Mouse (Mus musculus) CH12.LX (cell line): Measurements from ENCODE around the gene Adamts6. TPM values are rescaled to one million over a fixed set of nuclear protein-coding genes. Genes with fewer than 3 reads are reported as not detected.

Experiments
- DNase-seq: peaks from one replicate; pipeline ENCODE4 v3.0.0-alpha.2; 2013; ENCODE audit errors: extremely low read depth
- H3K27ac ChIP-seq: 2 replicates; pipeline ENCODE4 v1.5.1; 2012; ENCODE audit warnings: low read depth, mild to moderate bottlenecking, control low read depth, moderate library complexity; ENCODE audit not compliant: insufficient read depth
- H3K27me3 ChIP-seq: replicated peaks from 2 replicates; pipeline ENCODE3; 2012; ENCODE audit warnings: inconsistent platforms
- H3K36me3 ChIP-seq, 2 experiments: replicated peaks in 1 of 2; 2 replicates each; pipeline versions ENCODE3 to v1.6.1; 2012; ENCODE audit warnings: inconsistent platforms in 1 of 2, low read length in 1 of 2, mild to moderate bottlenecking in 1 of 2, mixed read lengths in 1 of 2, moderate library complexity in 1 of 2; ENCODE audit not compliant: control insufficient read depth in 1 of 2, insufficient read depth in 1 of 2
- H3K4me1 ChIP-seq, 2 experiments: 2 replicates each; pipeline ENCODE4 v1.6.1; 2012; ENCODE audit warnings: inconsistent platforms in 1 of 2, moderate library complexity in 1 of 2; ENCODE audit not compliant: insufficient read depth in 2 of 2, control insufficient read depth in 1 of 2
- H3K4me2 ChIP-seq: 2 replicates; pipeline ENCODE4 v1.6.1; 2012; ENCODE audit warnings: low read depth, mild to moderate bottlenecking, control low read depth; ENCODE audit not compliant: poor library complexity, insufficient read depth, severe bottlenecking
- H3K4me3 ChIP-seq, 3 experiments: fragments of 150-350 bp in 1 of 3; sonication (generic) in 1 of 3; replicated peaks in 1 of 3; 2 replicates each; pipeline versions ENCODE3 to v1.5.1; 2011 to 2012; ENCODE audit warnings: low read depth in 2 of 3, low read length in 2 of 3, mild to moderate bottlenecking in 2 of 3, moderate library complexity in 2 of 3, control low read depth in 1 of 3, improper control_type of control experiment in 1 of 3, inconsistent platforms in 1 of 3, mixed read lengths in 1 of 3; ENCODE audit not compliant: poor library complexity in 1 of 3
- H3K79me2 ChIP-seq: replicated peaks from 2 replicates; pipeline ENCODE4 v1.6.1; 2012; ENCODE audit warnings: mild to moderate bottlenecking, moderate library complexity; ENCODE audit not compliant: control insufficient read depth, poor library complexity, insufficient read depth, severe bottlenecking; ENCODE audit errors: extremely low read depth
- H3K9ac ChIP-seq: 2 replicates; pipeline ENCODE4 v1.6.1; 2012; ENCODE audit warnings: low read depth, mild to moderate bottlenecking, control low read depth, moderate library complexity; ENCODE audit not compliant: insufficient read depth
- H3K9me3 ChIP-seq: replicated peaks from 2 replicates; pipeline ENCODE3; 2012; ENCODE audit warnings: low read length, inconsistent platforms, mixed read lengths
- BHLHE40 ChIP-seq: IDR thresholded peaks from 2 replicates; pipeline ENCODE4 v1.6.1; 2011; ENCODE audit warnings: mild to moderate bottlenecking, low read depth, low read length, improper control_type of control experiment
- CHD2 ChIP-seq: IDR thresholded peaks from 2 replicates; pipeline ENCODE4 v1.6.1; 2011; ENCODE audit warnings: low read length, improper control_type of control experiment
- CTCF ChIP-seq, 2 experiments: IDR thresholded peaks in 1 of 2; conservative IDR thresholded peaks in 1 of 2; 2 replicates each; pipeline ENCODE4 v1.5.1; 2011 to 2012; ENCODE audit warnings: low read depth in 2 of 2, low read length in 2 of 2, improper control_type of control experiment in 1 of 2, inconsistent platforms in 1 of 2, mild to moderate bottlenecking in 1 of 2, moderate library complexity in 1 of 2
- E2F4 ChIP-seq: IDR thresholded peaks from 2 replicates; pipeline ENCODE4 v1.6.1; 2011; ENCODE audit warnings: low read depth, low read length, improper control_type of control experiment; ENCODE audit not compliant: insufficient replicate concordance
- ELF1 ChIP-seq: IDR thresholded peaks from 2 replicates; pipeline ENCODE4 v1.6.1; 2014; ENCODE audit warnings: low read depth, mild to moderate bottlenecking, inconsistent platforms, low read length, improper control_type of control experiment
- EP300 ChIP-seq: IDR thresholded peaks from 2 replicates; pipeline ENCODE4 v1.6.1; 2011; ENCODE audit warnings: low read length, improper control_type of control experiment
- ETS1 ChIP-seq: conservative IDR thresholded peaks from 2 replicates; pipeline ENCODE4 v1.6.1; 2012; ENCODE audit warnings: low read depth, mild to moderate bottlenecking, inconsistent platforms, low read length, improper control_type of control experiment, moderate library complexity
- GABPA ChIP-seq: IDR thresholded peaks from 2 replicates; pipeline ENCODE4 v1.6.1; 2012; ENCODE audit warnings: low read depth, low read length, improper control_type of control experiment, inconsistent platforms; ENCODE audit not compliant: insufficient replicate concordance
- IRF4 ChIP-seq: IDR thresholded peaks from 2 replicates; pipeline ENCODE4 v1.6.1; 2014; ENCODE audit warnings: low read depth, mild to moderate bottlenecking, inconsistent platforms, low read length, improper control_type of control experiment
- JUN ChIP-seq: IDR thresholded peaks from 2 replicates; pipeline ENCODE4 v1.6.1; 2011; ENCODE audit warnings: low read depth, mild to moderate bottlenecking, low read length, improper control_type of control experiment, moderate library complexity; ENCODE audit not compliant: insufficient read depth
- JUND ChIP-seq: conservative IDR thresholded peaks from 2 replicates; pipeline ENCODE4 v1.6.1; 2011; ENCODE audit warnings: low read depth, low read length, improper control_type of control experiment
- KAT2A ChIP-seq: IDR thresholded peaks from 2 replicates; pipeline ENCODE4 v1.6.1; 2012; ENCODE audit warnings: low read length, improper control_type of control experiment, inconsistent platforms; ENCODE audit not compliant: insufficient replicate concordance
- MAFK ChIP-seq: IDR thresholded peaks from 2 replicates; pipeline ENCODE4 v1.6.1; 2011; ENCODE audit warnings: low read length, improper control_type of control experiment; ENCODE audit not compliant: insufficient replicate concordance
- MAZ ChIP-seq: IDR thresholded peaks from 2 replicates; pipeline ENCODE4 v1.6.1; 2012; ENCODE audit warnings: low read depth, mild to moderate bottlenecking, inconsistent platforms, low read length, improper control_type of control experiment, moderate library complexity
- MXI1 ChIP-seq: IDR thresholded peaks from 2 replicates; pipeline ENCODE4 v1.6.1; 2011; ENCODE audit warnings: mild to moderate bottlenecking, low read depth, low read length, improper control_type of control experiment
- MYC ChIP-seq: IDR thresholded peaks from 2 replicates; pipeline ENCODE4 v1.6.1; 2011; ENCODE audit warnings: low read depth, mild to moderate bottlenecking, improper control_type of control experiment, low read length
- NELFE ChIP-seq: IDR thresholded peaks from 2 replicates; pipeline ENCODE4 v1.6.1; 2011; ENCODE audit warnings: low read depth, low read length, improper control_type of control experiment
- NRF1 ChIP-seq: IDR thresholded peaks from 2 replicates; pipeline ENCODE4 v1.6.1; 2014; ENCODE audit warnings: low read depth, mild to moderate bottlenecking, inconsistent platforms, low read length, improper control_type of control experiment, moderate library complexity
- PAX5 ChIP-seq: IDR thresholded peaks from 2 replicates; pipeline ENCODE4 v1.6.1; 2012; ENCODE audit warnings: low read length, inconsistent platforms, mixed read lengths
- POLR2A ChIP-seq: IDR thresholded peaks from 2 replicates; pipeline ENCODE4 v1.6.1; 2011; ENCODE audit warnings: low read depth, mild to moderate bottlenecking, improper control_type of control experiment, low read length
- POLR2AphosphoS2 ChIP-seq: IDR thresholded peaks from 2 replicates; pipeline ENCODE4 v1.6.1; 2011; ENCODE audit warnings: low read depth, low read length, improper control_type of control experiment
- SIN3A ChIP-seq: IDR thresholded peaks from 2 replicates; pipeline ENCODE4 v1.6.1; 2012; ENCODE audit warnings: low read length, improper control_type of control experiment, inconsistent platforms
- SMC3 ChIP-seq: IDR thresholded peaks from 2 replicates; pipeline ENCODE4 v1.6.1; 2011; ENCODE audit warnings: low read depth, low read length, improper control_type of control experiment
- USF1 ChIP-seq: IDR thresholded peaks from 2 replicates; pipeline ENCODE4 v1.6.1; 2014; ENCODE audit warnings: low read depth, mild to moderate bottlenecking, inconsistent platforms, low read length, improper control_type of control experiment
- USF2 ChIP-seq: conservative IDR thresholded peaks from 2 replicates; pipeline ENCODE4 v1.6.1; 2011; ENCODE audit warnings: low read depth, low read length, improper control_type of control experiment
- ZKSCAN1 ChIP-seq: IDR thresholded peaks from 2 replicates; pipeline ENCODE4 v1.6.1; 2012; ENCODE audit warnings: low read depth, inconsistent platforms, low read length, improper control_type of control experiment, borderline replicate concordance
- ZMIZ1 ChIP-seq: IDR thresholded peaks from 2 replicates; pipeline ENCODE4 v1.6.1; 2012; ENCODE audit warnings: low read depth, mild to moderate bottlenecking, inconsistent platforms, low read length, improper control_type of control experiment
- dilution Hi-C: fragments of 300-500 bp; cut with MboI; formaldehyde crosslinking; loops from 2 replicates; pipeline ENCODE4 v1.14.3; 2020; ENCODE audit warnings: low sequenced_read_pairs; ENCODE audit not compliant: extremely low pct_unique_long_range_greater_than_20kb, extremely low pct_ligation_motif_present
- in situ Hi-C: fragments of 300-500 bp; cut with MboI; formaldehyde crosslinking; loops from 3 replicates; pipeline ENCODE4 v1.14.3; 2019; ENCODE audit warnings: low sequenced_read_pairs, low pct_ligation_motif_present, low pct_unique_long_range_greater_than_20kb, mixed read lengths
- polyA plus RNA-seq: library from polyadenylated mRNA; unstranded; fragments of >175 nt; gene quantifications from 2 replicates; pipeline ENCODE4 v1.2.1, GENCODE M21; 2012; ENCODE audit warnings: low read depth; ENCODE audit not compliant: insufficient read length
- total RNA-seq, 2 experiments: library from RNA; depleted of rRNA; stranded (reverse); fragments of 300-350 nt in 1 of 2; fragments of >200 nt in 1 of 2; gene quantifications; 2 replicates each; pipeline ENCODE4 v1.2.3; 2012 to 2014

Adamts6 gene
- total and polyA plus RNA-seq, 3 experiments: 0.34 to 1.1 (median 0.72) TPM

DNA sequence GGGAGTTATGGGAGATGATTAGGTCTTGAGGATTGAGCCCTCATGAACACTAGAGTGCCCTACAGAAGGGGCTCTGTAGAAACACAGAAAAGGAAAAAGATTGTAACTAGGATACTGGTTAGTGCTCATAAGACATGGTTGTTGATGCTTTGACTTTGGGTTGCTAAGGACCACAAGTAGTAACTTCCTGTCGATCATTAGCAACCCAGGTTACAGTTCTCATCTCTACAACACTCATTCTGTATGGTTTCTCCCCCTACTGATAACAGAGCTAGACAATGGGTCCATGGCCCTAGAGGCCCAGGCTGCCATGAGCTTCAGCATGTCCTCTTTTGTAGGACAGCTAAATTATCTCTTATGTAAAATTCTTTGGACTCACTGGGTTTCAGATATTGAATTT, 227.4 kb downstream of the Adamts6 start:
- Histone ChIP-seq H3K9me3 (no peaks in the 10 kb centered on the region), H3K4me3 (no peak overlapping the region), H3K79me2 (no peaks in the 10 kb centered on the region), H3K4me2 (no peak overlapping the region), H3K27me3 (no peaks in the 10 kb centered on the region), H3K4me1 (peaks cover 0 to 2% of the 10 kb centered on the region in 2 experiments; a peak in 1 of 4 replicates), H3K36me3 (no peaks in the 10 kb centered on the region), H3K27ac (no peak overlapping the region), H3K9ac (no peak overlapping the region)
- DNase-seq: no peak
- TF ChIP-seq JUND (no peak), GABPA (no peak), NELFE (no peak)
- dilution Hi-C loops (no loop called here), in situ Hi-C loops (no loop called here)

- in situ Hi-C loops: no loop called here
- H3K79me2 ChIP-seq: no peaks in the 10 kb centered on the region
- no peak for DNase-seq
- H3K4me3 ChIP-seq: no peak overlapping the region
- no peak overlapping the region; the same call in 1 of the 2 replicates for H3K4me2 ChIP-seq
- H3K9me3 ChIP-seq: peaks cover 5% of the 10 kb centered on the region
- TF ChIP-seq CHD2 (no peak), MYC (no peak), MXI1 (no peak), PAX5 (no peak), JUN (no peak), USF1 (no peak), MAFK (no peak), SIN3A (no peak), ZMIZ1 (no peak), POLR2A (no peak), ETS1 (no peak), ELF1 (no peak)
- dilution Hi-C loops: no loop called here
- no peak overlapping the region for H3K9ac ChIP-seq
- no peaks in the 10 kb centered on the region for H3K36me3 ChIP-seq
- no peaks in the 10 kb centered on the region for H3K27me3 ChIP-seq
- H3K27ac ChIP-seq: no peak overlapping the region
- H3K4me1 ChIP-seq: peaks cover 2 to 5% of the 10 kb centered on the region in 2 experiments; a peak in 1 of 4 replicates
Observed at GRCm38 (mm10) chr13:104516146-104516545, 228.5 kb downstream of the Adamts6 start.

- peaks cover 2 to 5% of the 10 kb centered on the region in 2 experiments; a peak in 1 of 4 replicates for H3K4me1 ChIP-seq
- H3K36me3 ChIP-seq: no peaks in the 10 kb centered on the region
- H3K9me3 ChIP-seq: peaks cover 5% of the 10 kb centered on the region
- H3K9ac ChIP-seq: no peak overlapping the region
- in situ Hi-C loops: no loop called here
- no peak overlapping the region for H3K4me2 ChIP-seq
- no peak overlapping the region for H3K27ac ChIP-seq
- H3K79me2 ChIP-seq: no peaks in the 10 kb centered on the region
- dilution Hi-C loops: no loop called here
- H3K4me3 ChIP-seq: no peak overlapping the region
- DNase-seq: no peak
- H3K27me3 ChIP-seq: no peaks in the 10 kb centered on the region
- no peak for TF ChIP-seq CTCF (conservative IDR thresholded peaks at IDR 0.05 in 1 of 2, IDR thresholded peaks at IDR 0.05 in 1 of 2; ENCODE audit: low read depth in 2 of 2, low read length in 2 of 2)
- TF ChIP-seq IRF4: no peak
- TF ChIP-seq ETS1: no peak
- no peak for TF ChIP-seq SMC3
- TF ChIP-seq KAT2A: no peak
- no peak for TF ChIP-seq E2F4
- no peak for TF ChIP-seq EP300
- no peak for TF ChIP-seq POLR2AphosphoS2
- no peak for TF ChIP-seq ZKSCAN1
- no peak for TF ChIP-seq ELF1
- no peak for TF ChIP-seq NELFE
- no peak for TF ChIP-seq USF2
- TF ChIP-seq JUND: no peak
- no peak for TF ChIP-seq MAZ
- TF ChIP-seq POLR2A: no peak
- no peak for TF ChIP-seq NRF1
- no peak for TF ChIP-seq CHD2
- no peak for TF ChIP-seq BHLHE40
Observed at GRCm38 (mm10) chr13:104516766-104517364, 229.2 kb downstream of the Adamts6 start.
